Mouse (Mus musculus): Measurements from ENCODE around the gene Rpl37a.

Rpl37a gene

DNA sequence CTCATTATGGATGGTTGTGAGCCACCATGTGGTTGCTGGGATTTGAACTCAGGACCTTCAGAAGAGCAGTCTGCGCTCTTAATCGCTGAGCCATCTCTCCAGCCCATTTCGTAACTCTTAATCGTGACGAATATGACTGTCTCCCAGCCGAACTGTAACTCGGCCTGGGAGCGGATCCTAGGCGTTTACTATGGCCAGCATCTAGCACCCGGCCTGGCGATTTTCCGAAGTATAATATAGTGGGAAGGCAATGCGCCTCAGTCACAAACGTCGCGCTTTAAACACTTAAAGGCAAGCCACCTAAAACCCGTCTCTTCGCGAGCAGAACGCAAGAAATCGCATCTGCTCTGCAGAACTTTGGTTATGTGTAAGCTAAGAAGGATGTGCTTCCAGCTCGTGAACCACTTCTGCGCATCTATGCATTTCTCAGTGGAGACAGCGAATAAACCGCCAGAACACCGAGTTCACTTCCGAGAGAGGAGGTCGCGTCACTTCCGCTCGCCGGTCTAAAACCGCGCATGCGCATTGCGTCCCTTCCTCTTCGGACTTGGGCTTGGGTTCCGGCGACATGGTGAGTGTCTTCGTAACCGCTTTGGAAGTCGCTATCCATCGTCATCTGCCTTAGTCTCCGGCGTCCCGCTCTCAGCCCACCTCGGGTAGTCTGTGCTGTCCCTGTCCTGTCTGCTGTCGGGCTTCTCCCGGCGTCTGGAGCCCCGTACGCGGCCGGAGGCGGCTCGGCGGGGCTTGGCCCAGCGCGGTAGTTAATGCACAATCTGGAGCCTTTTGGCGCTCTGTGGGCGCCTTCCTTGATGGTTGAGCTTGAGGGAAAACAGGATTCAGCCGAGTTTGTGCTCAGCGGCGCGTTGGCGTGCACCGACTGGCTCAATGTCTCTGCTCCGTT, at the start of gene Rpl37a:
Rpl37a (plus strand) TSS at position 538 of the 901 bp plus-strand sequence.
- peak; percentile 98 for DNase-seq (ENCODE audit: low read depth, low spot score)

DNA sequence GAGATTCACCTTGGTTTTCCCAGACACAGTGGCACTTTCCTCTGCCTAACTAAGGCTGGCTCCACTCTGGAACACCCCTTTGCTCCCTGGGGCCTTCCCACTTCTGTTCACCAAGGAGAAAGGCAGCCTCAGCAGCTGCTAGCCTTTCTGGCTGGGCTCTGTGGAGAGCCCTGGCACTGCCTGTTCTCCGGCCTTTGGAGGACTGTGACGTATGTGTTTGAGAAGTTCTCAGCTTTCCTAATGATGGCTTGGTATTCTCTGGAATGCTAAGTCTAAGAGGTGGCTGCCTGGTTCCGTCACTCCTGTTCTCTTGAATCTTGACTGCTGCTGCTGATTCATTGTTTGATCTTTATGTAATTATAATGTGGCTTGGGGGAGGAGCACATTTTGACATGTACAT, 38.0 kb upstream of the Rpl37a start:
- DNase-seq (ENCODE audit: low read depth, low spot score): peak; percentile 6

DNA sequence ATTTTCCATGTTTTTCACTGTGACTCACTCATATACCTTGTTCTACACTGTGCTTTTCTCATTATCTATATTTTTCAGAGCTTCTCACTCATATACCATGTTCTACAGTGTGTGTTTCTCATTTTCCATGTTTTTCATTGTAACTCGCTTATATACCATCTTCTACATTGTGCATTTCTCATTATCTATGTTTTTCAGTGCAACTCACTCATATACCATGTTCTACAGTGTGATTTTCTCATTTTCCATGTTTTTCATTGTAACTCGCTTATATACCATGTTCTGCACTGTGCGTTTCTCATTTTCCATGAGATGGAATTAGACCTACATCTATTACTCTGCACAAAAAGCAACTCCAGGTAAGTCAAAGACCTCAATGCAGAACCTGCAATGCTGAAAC, 14.8 kb upstream of the Rpl37a start:
- DNase-seq (ENCODE audit: low read depth, low spot score): peak; percentile 31

DNA sequence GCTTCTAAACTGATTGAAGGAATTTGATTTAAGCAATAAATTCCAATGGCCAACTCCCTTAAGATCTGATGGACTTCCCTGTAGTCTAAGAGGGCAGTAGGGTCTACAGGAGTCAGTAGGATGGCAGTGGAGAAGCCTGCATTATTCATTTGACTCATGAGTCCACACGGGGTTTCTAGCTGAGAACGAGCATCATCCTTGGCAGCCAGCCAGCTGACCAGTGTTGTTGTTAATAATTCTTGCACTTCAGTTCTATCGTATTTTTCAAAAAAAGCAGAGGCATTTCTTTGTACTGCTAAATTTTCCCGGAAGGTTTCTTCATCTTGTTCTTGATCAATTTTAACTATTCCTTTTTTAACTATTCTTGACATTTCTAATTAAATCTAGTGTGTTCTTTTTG, 12.4 kb upstream of the Rpl37a start:
- no peak for DNase-seq (ENCODE audit: low read depth, low spot score)

DNA sequence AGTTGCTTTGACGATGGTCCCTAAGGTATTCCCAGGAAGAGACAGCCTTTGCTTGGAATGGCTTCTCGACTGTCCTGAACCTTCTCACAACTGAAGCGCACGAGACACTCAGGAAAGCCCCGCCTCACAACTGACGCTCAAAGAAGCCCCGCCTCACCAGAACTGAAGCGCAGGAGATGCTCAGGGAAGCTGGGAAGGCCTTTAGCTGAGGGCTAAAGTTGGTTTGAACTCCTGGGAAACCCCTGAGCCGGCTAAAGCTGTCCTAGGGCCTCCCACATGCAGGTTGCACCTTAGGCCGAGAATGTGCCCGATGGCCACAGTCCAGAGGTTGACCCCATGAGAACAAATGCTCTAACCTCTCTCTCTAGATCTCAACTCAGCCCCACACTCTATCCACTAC, 10.6 kb upstream of the Rpl37a start, which contains the start of gene Ankar:
Ankar (minus strand) TSS at position 101 of the 400 bp plus-strand sequence.
- DNase-seq (ENCODE audit: low read depth, low spot score): no peak

DNA sequence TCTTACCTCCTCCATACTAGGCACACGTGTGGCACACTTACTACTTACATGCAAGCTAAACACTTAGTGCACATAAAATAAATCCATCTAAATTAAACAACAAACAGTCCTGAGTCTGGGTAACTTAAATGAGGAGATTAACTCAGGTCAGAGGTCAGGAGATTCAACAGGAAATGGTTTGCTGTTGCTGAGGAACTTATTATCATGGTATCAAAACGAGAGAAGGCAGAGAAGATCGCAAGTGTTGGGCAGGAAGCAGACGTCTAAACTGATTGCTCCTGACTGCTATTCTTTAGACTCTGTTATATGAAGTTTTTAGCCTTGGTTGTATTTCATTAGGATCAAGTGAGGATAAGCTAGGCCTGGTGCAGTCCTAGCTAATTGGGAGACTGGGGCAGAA, 3.6 kb upstream of the Rpl37a start:
- no peak for DNase-seq (ENCODE audit: low read depth, low spot score)

DNA sequence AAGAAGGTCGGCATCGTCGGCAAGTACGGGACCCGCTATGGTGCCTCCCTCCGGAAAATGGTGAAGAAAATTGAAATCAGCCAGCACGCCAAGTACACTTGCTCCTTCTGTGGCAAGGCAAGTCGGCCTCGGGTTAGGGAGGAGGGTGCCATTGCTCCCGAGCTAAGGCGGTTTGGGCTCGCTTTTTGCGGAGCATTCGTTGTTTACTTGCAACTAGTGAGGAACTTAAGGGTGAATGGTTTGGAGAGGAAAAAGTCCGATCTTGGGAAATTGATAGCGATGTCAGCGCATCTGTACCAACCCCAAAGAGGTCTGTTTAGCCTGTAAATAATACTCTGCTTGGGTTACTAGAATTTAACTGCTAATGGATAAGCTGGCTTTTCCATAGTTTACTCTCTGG, 594 bp downstream of the Rpl37a start:
- no peak for DNase-seq (ENCODE audit: low read depth, low spot score)

DNA sequence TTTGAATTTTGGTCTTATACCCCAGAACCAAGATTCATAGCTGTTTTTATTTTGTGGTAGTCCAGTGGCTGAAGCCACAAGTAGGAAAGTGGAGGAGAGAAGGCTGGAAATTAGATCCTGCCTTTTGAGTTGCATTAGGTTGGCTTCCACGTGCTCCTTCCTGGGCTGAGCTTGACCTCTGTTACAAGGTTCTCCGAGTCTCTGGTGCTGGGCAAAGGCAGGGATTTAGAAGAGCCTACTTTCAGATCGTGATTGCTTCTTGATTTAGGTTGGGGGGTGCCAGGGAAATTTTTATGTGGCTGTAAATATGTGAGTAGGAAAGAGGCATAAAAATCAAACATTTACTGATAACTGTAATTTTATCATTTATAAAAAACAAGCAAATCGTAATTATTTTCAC, 3.5 kb downstream of the Rpl37a start:
- DNase-seq (ENCODE audit: low read depth, low spot score): no peak

DNA sequence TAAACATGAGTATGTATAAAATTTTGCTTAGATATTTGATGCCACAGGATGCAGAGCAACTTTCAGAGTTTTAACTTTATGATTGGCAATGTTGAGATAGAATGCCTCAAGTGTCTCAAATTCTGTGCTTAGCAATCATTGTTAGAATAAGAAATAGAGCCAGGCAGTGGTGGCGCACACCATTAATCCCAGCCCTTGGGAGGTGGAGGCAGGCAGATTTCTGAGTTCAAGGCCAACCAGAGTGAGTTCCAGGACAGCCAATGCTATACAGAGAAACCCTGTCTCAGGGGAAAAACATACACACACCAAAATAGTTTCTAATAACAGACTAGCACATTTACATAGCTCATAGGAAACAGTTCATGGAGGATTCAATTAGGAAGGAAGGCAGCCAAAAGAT, 4.0 kb downstream of the Rpl37a start:
- no peak for DNase-seq (ENCODE audit: low read depth, low spot score)

DNA sequence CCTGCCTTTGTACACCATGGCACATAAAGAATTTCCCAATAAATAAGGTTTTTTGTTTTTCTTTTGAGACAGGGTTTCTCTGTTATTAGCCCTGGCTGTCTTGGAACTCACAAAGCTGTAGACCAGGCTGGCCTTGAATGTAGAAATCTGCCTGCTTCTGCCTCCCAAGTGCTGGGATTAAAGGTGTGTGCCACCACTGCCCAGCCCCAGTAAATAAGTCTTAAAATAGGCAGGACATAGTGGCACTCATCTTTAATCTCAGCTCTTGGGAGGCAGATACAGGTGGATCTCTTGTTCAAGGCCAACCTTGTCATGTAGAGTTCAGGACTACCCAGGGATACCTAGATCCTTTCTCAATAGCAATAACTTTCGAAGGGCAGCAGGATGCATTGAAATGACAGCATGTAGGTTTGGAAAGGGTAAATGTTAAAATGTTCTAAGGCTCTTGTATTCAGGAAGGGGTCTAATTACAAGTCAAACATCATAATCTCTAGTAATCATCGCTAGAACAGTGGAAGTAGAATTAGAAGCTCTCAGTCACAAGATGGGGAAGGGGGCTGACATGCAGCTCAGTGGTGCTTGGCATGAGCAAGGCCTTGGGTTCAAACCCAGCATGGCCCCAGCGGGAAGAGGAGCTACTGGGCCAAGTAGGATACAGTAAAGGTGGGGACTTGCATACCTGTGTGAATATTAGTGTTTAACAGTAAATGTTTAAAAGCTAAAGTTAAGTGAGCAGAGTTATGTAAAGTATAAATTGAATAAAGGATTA, 4.7 kb downstream of the Rpl37a start:
- no peak for DNase-seq (ENCODE audit: low read depth, low spot score)

DNA sequence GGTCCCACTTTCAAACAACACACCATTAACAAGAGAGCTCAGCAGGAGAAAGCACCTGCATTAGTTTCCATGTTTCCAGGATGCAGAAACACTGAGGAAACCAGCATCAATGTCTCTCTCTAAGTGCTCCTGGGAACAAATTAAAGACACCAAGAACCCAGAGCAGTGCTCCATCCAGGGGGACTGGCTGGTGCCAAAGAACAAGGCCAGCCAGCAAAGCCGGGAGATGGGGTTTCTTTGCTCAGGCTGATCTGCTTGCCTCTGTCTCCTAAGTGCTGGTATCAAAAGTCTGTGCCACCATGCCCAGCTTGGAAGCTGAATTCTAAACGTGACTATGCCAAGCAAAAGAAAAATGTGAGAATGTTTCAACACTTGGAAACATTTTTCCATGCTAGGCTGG, 5.3 kb downstream of the Rpl37a start:
- no peak for DNase-seq (ENCODE audit: low read depth, low spot score)

DNA sequence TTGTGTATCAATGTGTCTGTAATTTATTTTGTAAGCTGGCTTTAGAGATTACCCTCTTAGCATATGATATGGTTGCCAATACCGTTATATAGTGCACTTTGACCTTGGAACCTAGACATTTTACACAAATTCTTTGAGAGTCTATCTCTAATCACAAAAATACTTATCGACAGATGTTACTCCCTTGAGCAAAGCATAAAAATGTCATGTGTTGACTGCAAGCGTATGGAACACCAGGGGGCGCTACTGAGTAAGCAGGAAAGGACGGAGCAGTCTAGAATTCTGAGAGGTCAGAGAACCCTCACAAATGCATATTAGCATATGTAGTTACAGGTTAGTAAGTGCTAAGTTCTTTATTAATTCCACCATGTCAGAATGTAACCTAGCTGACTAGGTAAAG, 5.8 kb downstream of the Rpl37a start:
- DNase-seq (ENCODE audit: low read depth, low spot score): peak; percentile 88

DNA sequence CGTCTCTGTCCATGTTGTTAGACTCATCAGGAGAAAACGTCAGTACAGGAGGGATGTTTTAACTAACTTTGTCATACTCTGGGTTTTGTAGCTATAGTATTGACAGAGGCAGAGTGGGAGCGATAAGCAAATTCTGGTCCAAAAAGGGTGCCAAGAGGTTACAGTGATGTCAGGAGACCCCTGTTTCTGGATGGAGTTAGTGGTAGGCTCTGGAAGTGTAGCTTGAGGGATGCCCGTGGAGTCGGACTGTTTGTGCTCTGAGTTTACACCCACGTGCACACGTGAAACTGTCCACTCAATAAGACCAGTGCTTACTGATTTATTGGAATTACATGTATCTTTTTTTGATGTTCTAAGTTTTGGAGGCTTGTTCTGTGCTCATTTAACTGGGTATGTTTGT, 6.5 kb downstream of the Rpl37a start:
- no peak for DNase-seq (ENCODE audit: low read depth, low spot score)

DNA sequence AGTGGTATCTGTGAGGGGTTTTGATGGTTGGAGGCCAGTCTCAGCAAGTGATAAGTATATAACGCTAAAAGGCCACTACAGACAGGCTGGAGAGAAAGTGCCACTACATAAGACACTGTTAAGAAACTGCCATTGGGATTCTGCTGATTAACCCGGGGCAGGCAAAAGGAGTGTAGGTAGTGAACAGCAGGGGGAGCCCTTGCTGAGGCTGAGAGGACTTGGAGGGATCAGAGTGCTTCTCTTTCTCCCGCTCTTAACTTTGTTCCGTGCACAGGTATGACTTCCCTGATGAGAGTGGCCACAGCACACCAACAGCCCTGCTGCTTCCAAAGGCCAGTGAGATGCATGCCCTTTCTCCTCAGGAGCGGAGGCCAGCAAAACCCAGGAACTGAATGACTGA, 7.8 kb downstream of the Rpl37a start:
- peak; percentile 87 for DNase-seq (ENCODE audit: low read depth, low spot score)

DNA sequence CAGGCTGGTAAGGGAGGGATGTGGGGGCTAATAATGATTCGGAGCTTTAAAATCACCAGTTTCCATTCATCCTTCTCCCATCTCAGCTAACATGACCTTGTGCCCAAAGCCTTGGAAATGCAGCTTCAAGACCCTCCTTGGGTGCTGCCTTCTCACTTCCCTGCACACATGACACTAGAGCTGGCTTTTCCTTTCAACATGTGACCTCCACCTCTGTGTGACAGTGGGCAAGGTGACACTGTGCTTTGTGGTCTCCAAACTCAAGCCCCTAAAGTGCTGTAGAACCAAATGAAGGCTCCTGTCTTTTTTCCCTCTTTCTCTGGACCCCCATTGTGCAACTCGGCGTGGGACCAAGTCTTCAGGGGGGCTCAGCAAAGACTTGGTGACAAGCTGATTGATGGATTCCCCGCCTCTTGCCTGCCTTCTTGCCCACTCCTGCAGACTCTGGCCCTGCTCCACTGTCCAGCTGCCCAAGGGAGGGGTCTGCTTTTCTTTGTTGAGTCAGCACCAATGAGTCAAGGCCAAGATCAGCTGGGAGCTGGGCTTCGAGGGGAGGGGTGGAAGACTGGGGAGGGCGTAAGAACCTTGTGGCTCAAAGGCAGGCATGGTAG, 9.1 kb downstream of the Rpl37a start:
- DNase-seq (ENCODE audit: low read depth, low spot score): no peak

DNA sequence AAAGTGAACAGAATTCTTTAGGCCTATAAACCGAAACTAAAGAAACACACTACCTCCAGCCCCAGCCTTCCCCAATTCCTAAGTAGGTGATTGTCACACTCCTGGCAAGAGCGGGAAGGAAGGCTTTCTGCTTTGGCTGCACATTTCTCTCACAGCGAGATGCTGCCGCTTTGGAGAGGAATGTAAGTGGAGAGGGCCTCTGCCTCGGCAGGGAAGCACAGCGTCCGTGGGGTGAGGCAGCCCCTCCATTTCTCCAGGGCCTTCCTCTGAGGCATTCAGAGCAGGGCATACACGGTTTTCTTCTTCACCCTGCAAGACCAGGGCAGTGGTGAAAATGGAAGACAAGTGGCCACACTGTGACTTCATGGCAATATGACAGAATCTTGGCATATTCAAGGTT, 11.6 kb downstream of the Rpl37a start:
- DNase-seq (ENCODE audit: low read depth, low spot score): no peak

DNA sequence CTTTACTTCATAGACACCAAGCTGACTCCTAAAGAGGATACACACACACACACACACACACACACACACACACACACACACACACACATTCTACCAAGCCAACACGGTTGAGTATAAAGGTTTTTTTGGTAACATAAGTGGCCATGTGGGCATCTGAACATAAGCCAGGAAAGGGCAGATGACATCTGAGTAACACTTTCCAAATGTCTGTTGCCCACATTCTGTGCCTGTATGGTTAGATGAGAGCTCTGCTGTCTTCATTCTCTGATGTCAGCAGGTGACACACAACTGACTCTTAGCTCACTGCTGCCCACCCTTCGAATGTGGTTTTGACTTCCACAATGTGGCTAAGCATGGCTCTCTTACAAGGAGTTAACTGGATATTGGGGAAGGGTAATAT, 13.3 kb downstream of the Rpl37a start:
- DNase-seq (ENCODE audit: low read depth, low spot score): no peak

DNA sequence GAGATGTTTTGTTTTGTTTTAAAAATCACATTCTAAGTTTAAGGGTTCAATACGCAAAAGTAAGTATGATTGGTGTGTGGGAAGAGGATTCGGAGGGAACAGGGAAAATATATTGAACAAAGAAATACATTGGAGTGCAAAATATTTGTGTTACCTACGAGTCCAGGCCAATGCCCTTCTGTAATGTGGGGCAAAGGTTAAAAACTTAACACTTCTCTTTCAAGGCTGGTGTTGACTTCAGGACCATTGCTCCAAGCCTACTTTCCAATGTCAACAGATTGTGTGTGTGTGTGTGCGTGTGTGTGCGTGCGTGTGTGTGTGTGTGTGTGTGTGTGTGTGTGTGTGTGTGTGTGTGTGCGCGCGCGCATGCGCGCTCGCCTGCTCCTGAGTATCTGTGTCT, 14.9 kb downstream of the Rpl37a start:
- no peak for DNase-seq (ENCODE audit: low read depth, low spot score)

DNA sequence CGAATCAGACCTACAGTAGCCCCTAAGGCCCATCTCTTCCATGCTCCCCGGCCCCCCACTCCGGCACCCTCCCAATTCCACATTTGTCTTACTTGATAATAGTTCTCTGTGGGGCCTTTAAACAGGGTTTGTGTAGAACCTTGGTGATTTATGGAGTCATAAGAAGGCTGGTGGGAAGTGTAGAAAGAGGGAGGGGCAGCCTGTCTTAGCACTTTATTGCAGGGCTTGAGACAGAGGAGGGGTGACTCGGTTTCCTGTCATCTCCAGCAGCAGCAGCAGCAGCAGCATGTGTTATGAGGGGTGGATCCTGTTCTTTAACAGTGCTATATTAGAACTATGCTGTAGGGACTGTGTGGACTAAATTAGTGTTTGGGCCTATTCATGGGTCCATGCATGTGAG, 17.7 kb downstream of the Rpl37a start:
- DNase-seq (ENCODE audit: low read depth, low spot score): no peak

DNA sequence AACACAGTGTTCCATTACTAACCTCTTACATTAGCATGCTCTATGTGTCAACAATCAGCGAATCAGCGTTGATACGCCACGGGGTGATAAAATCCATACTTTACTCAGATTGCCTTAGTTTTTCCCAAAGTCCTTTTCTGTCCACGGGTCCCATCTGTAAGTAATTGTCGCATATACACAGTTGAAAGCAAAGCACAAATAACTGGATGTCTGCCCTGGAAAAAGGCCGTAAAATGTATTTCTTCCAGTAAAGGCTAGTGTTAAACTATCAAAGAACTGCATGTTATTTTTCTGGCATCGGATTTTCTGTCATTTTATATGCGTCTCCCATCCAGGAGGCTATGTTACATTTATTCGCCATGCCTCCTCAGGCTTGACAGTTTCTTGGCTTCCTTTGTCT, 19.0 kb downstream of the Rpl37a start:
- no peak for DNase-seq (ENCODE audit: low read depth, low spot score)

DNA sequence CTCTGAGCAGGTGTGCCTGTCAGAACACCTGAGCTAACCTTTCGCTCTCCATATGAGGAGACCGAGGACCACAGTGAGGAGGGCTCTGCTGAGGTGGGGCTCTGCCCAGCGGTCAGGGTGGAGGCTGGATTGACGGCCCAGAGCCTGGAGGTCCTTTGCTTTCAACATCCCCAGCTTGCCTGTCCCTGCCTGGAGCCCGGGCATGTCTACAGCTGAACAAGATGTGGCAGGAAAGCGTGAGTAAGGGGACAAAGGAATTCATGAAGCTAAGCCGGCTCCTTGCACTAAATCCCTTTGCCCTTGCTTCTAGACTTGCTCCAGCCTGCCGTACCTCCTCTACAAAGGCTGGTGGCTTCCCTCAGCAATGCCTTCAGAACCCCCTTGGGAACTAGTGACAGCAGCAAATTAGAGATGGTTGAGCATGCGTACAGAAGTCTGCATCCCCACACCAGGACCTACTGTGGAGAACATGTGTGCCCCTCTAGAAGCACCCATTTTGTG, 22.2 kb downstream of the Rpl37a start:
- DNase-seq (ENCODE audit: low read depth, low spot score): no peak

DNA sequence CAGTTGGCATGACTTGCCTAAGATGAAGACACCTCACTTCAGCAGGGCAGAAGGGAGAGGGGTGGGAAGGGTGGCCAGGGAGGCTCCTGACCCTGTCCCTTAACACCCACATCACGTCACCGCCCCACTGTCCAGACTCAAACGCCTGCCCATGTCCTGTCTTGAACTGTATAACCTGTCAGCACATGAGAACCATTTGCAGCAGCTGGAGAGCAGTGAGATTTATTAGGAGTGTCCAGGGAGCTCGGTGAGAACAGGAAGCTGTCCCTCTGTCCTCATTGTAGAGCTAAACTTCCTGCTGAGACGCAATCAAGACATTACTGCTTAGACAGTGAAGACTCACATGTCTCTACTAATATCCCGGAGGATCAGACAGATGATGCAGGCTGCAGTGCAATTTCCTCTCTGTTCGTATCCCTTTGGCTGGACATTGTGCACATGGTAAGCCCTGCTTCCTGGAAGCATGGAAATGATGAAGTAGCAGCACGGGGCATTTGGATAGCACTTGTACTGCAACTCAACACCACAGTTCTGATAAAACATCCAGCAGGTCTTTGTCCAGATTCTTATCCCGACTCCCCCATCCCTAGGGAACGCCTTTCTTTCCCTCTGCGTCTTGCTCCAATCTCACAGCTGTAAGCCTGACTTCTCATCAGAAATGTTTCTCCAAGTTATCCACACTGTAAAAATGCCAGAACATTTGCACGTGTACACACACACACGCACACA, 25.5 kb downstream of the Rpl37a start:
- DNase-seq (ENCODE audit: low read depth, low spot score): no peak

Data from R1 (cell line).